Mouse (Mus musculus) brain, embryonic 14.5 days (tissue): ENCODE results near the gene Ppp1r21. TPM values are rescaled to one million over a fixed set of nuclear protein-coding genes. Genes with fewer than 3 reads are reported as not detected.

Experiments
- DNase-seq: peaks from one replicate; pipeline ENCODE4 v3.0.0-alpha.2; 2011; ENCODE audit warnings: low read depth
- CTCF ChIP-seq: fragments of 200-500 bp; IDR thresholded peaks from 2 replicates; pipeline ENCODE4 v1.5.1; 2012; ENCODE audit warnings: inconsistent platforms, mild to moderate bottlenecking, moderate library complexity, borderline replicate concordance; ENCODE audit not compliant: insufficient read depth, insufficient read length; ENCODE audit errors: extremely low read depth
- POLR2A ChIP-seq: fragments of 200-500 bp; IDR thresholded peaks from 2 replicates; pipeline ENCODE4 v1.6.1; 2012; ENCODE audit warnings: mild to moderate bottlenecking, inconsistent platforms, borderline replicate concordance; ENCODE audit not compliant: poor library complexity, insufficient read depth, insufficient read length, severe bottlenecking; ENCODE audit errors: extremely low read depth
- polyA plus RNA-seq: library from polyadenylated mRNA; depleted of rRNA; stranded (reverse); fragments of >200 nt; gene quantifications from 2 replicates; pipeline ENCODE4 v1.2.3, GENCODE M21; 2012

Ppp1r21 gene
- polyA plus RNA-seq, 1 experiment = 76.5 TPM

- TF ChIP-seq CTCF (no peak), POLR2A (no peak)
- no peak for DNase-seq
These were observed 53.5 kb downstream of the Ppp1r21 start for GRCm38 (mm10) chr17:88583411-88583810.

GRCm38 (mm10) chr17:88587371-88587770, 57.5 kb downstream of the Ppp1r21 start:
- no peak for TF ChIP-seq CTCF
- no peak for TF ChIP-seq POLR2A
- no peak for DNase-seq

GRCm38 (mm10) chr17:88588228-88588627, 58.3 kb downstream of the Ppp1r21 start:
- DNase-seq = no peak

GRCm38 (mm10) chr17:88590251-88590650, 60.3 kb downstream of the Ppp1r21 start:
- DNase-seq = peak; percentile 62
- TF ChIP-seq CTCF (no peak), POLR2A (no peak)

More at GRCm38 (mm10) chr17:88588228-88588627, 58.3 kb downstream of the Ppp1r21 start:
- TF ChIP-seq CTCF (no peak), POLR2A (no peak)

GRCm38 (mm10) chr17:88595071-88595470, 65.2 kb downstream of the Ppp1r21 start:
- TF ChIP-seq CTCF = no peak
- TF ChIP-seq POLR2A = no peak
- no peak for DNase-seq

GRCm38 (mm10) chr17:88596068-88596467, 66.2 kb downstream of the Ppp1r21 start:
- TF ChIP-seq POLR2A (no peak), CTCF (no peak)
- DNase-seq = no peak

GRCm38 (mm10) chr17:88596544-88597221, 66.8 kb downstream of the Ppp1r21 start:
- TF ChIP-seq CTCF (peak; percentile 85), POLR2A (no peak)
- DNase-seq = peak; percentile 88

GRCm38 (mm10) chr17:88597222-88598055, 67.5 kb downstream of the Ppp1r21 start, which contains the start of gene Ston1:
Gene Ston1 (plus strand): TSS chr17:88597684.
- peak; percentile 81 for DNase-seq
- TF ChIP-seq CTCF = no peak
- no peak for TF ChIP-seq POLR2A

GRCm38 (mm10) chr17:88598056-88598420, 68.1 kb downstream of the Ppp1r21 start:
- peak; percentile 27 for DNase-seq
- TF ChIP-seq CTCF (no peak), POLR2A (no peak)

- DNase-seq = peak; percentile 76
- TF ChIP-seq CTCF = no peak
- TF ChIP-seq POLR2A = no peak
These were observed 68.9 kb downstream of the Ppp1r21 start for GRCm38 (mm10) chr17:88598570-88599368.
